Mouse (Mus musculus) myocyte (in vitro differentiated cells): Measurements from ENCODE around the gene Spc24.

Experiments
- CEBPB ChIP-seq: IDR thresholded peaks from 2 replicates; pipeline ENCODE4 v1.6.1; 2011; ENCODE audit warnings: mild to moderate bottlenecking, moderate library complexity; ENCODE audit not compliant: poor library complexity, insufficient read depth, severe bottlenecking
- E2F4 ChIP-seq: IDR thresholded peaks from one replicate; pipeline ENCODE4 v1.6.1; 2011; ENCODE audit warnings: mild to moderate bottlenecking, control low read depth, moderate library complexity; ENCODE audit not compliant: insufficient read depth
- MAX ChIP-seq: IDR thresholded peaks from one replicate; pipeline ENCODE4 v1.6.1; 2011; ENCODE audit warnings: low read depth, mild to moderate bottlenecking, control low read depth
- MYOG ChIP-seq, 3 experiments: IDR thresholded peaks; one replicate each; pipeline ENCODE4 v1.6.1; 2011; ENCODE audit warnings: control low read depth in 2 of 3, low read depth in 2 of 3, mild to moderate bottlenecking in 2 of 3; ENCODE audit not compliant: insufficient read length in 2 of 3, control insufficient read depth in 1 of 3, insufficient read depth in 1 of 3
- POLR2A ChIP-seq: IDR thresholded peaks from one replicate; pipeline ENCODE4 v1.6.1; 2011; ENCODE audit warnings: low read depth, mild to moderate bottlenecking, control low read depth, moderate library complexity; ENCODE audit not compliant: insufficient read length
- REST ChIP-seq: IDR thresholded peaks from one replicate; pipeline ENCODE4 v1.6.1; 2011; ENCODE audit warnings: mild to moderate bottlenecking, control low read depth, moderate library complexity; ENCODE audit not compliant: insufficient read depth, insufficient read length
- TCF12 ChIP-seq: IDR thresholded peaks from one replicate; pipeline ENCODE4 v1.6.1; 2011; ENCODE audit warnings: mild to moderate bottlenecking, control low read depth; ENCODE audit not compliant: poor library complexity, insufficient read depth, severe bottlenecking
- USF1 ChIP-seq: IDR thresholded peaks from one replicate; pipeline ENCODE4 v1.6.1; 2011; ENCODE audit warnings: low read depth, mild to moderate bottlenecking, control low read depth, moderate library complexity

DNA sequence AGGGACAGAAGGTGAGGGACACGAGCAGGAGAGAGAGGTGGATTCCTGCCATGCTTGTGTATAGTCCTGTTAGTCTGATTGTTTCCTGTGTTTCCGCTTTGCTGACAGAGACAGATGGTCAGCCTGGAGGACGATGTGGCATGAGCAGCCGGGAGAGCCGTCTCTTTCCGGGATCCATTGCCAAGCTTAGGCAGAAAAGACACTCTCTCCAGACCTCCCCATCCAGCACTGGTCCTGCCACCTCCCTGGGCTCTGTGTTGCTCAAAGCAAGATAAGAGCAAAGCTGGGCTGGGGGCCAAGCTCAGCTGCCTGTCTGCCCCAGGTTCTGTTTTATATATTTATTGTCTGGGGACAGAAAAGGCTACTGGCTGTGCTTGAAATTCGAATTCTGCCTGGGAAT, 12.1 kb downstream of the Spc24 start:
- TF ChIP-seq POLR2A (no peak), USF1 (no peak), TCF12 (no peak), CEBPB (no peak), MYOG (IDR thresholded peaks at IDR 0.05; ENCODE audit: control insufficient read depth in 1 of 3, insufficient read depth in 1 of 3, insufficient read length in 2 of 3, low read depth in 2 of 3) (no peak), MAX (no peak), REST (no peak), E2F4 (no peak)
